Mouse (Mus musculus) megakaryocyte, embryonic 14.5 days (primary cell): ENCODE data around the gene Usp32. TPM values are rescaled to one million over a fixed set of nuclear protein-coding genes. Genes with fewer than 3 reads are reported as not detected.

Experiments
- H3K27me3 ChIP-seq: replicated peaks from 2 replicates; pipeline ENCODE3; 2012; ENCODE audit warnings: inconsistent platforms
- H3K36me3 ChIP-seq: replicated peaks from 2 replicates; pipeline ENCODE3; 2012; ENCODE audit warnings: low read length, inconsistent platforms, mixed read lengths
- H3K4me1 ChIP-seq: 2 replicates; pipeline ENCODE4 v1.6.1; 2012; ENCODE audit warnings: inconsistent platforms
- H3K4me3 ChIP-seq: replicated peaks from 2 replicates; pipeline ENCODE3; 2012; ENCODE audit warnings: moderate library complexity, mild to moderate bottlenecking, inconsistent platforms
- H3K9me3 ChIP-seq: 2 replicates; pipeline ENCODE4 v1.6.1; 2012; ENCODE audit warnings: inconsistent platforms
- FLI1 ChIP-seq: IDR thresholded peaks from 2 replicates; pipeline ENCODE4 v1.6.1; 2012; ENCODE audit warnings: low read length, inconsistent platforms, mixed read lengths
- GATA1 ChIP-seq: IDR thresholded peaks from 3 replicates; pipeline ENCODE4 v1.6.1; 2012; ENCODE audit warnings: mixed read lengths, low read length, inconsistent platforms, borderline replicate concordance
- polyA plus RNA-seq: library from polyadenylated mRNA; stranded (reverse); fragments of >175 nt; gene quantifications from 2 replicates; pipeline ENCODE4 v1.2.3, GENCODE M21; 2012; ENCODE audit warnings: low replicate concordance; ENCODE audit not compliant: insufficient read depth

The Usp32 gene
- polyA plus RNA-seq, 1 experiment = 5.5 TPM

DNA sequence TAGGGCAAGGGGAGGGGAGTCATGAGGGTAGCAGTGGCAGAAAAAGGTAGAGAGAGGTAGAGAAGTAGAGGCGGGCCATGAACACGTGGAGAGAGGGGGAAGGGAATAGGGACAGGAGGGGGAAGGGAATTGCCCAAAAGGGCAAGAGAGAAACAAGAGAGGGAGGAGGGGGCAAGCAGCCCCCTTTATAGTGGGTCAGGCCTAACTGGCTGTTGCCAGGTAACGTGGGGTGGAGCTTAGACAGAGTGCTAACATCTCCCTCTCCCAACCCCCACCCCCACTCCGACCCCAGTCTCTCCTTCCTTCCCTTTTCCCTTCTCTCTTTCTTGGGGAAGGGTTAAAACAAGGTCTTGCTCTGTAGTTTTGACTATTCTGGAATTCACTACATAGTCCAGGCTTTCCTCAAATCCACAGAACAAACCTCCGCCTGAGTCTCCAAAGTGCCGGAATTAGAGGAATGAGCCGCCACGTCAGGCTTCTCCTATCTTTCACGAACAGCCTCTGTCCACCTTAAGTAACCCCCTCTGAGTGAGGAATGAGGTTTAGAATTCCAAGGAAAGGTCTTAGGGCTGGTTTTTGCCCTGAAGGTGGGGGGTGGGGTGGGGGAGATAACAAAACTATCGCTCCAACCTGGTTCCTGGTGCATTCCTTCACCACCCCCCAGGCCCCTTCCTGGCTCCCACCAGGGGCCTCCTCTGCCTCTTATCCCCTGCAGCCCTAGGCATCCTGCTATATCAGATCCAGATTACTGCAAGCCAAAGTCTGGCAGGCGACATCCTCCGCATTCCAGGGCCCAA, 195.1 kb downstream of the Usp32 start:
- H3K27me3 ChIP-seq = peaks cover 69% of the 10 kb centered on the region
- no peaks in the 10 kb centered on the region for H3K36me3 ChIP-seq
- TF ChIP-seq GATA1 (no peak), FLI1 (no peak)
- H3K9me3 ChIP-seq = peaks cover 13% of the 10 kb centered on the region
- H3K4me1 ChIP-seq = peaks cover 5% of the 10 kb centered on the region
- H3K4me3 ChIP-seq = no peak overlapping the region

DNA sequence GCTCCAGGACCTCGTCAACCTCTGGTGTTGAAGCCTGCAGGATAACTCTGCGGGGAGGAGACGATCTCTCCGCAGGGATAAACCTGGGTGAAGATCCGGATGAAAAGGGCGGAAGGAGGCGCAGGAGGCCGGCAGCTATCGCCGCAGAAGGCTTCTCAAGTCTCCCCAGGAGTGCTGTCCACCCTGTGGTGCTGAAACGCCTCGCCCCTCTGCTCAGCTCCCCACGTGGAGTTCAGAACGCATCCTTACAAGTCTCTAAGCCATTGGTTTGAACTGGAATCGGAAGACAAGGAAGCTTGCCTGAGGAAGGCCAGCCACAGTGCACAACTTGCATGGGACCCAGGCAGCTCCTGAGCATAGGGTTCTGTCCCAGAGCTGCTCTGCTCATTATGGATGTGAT, 196.0 kb downstream of the Usp32 start:
- peaks cover 13% of the 10 kb centered on the region for H3K9me3 ChIP-seq
- no peak for TF ChIP-seq GATA1
- no peak for TF ChIP-seq FLI1
- H3K4me1 ChIP-seq = peaks cover 5% of the 10 kb centered on the region
- no peak overlapping the region for H3K4me3 ChIP-seq
- no peaks in the 10 kb centered on the region for H3K36me3 ChIP-seq
- peaks cover 63% of the 10 kb centered on the region for H3K27me3 ChIP-seq

DNA sequence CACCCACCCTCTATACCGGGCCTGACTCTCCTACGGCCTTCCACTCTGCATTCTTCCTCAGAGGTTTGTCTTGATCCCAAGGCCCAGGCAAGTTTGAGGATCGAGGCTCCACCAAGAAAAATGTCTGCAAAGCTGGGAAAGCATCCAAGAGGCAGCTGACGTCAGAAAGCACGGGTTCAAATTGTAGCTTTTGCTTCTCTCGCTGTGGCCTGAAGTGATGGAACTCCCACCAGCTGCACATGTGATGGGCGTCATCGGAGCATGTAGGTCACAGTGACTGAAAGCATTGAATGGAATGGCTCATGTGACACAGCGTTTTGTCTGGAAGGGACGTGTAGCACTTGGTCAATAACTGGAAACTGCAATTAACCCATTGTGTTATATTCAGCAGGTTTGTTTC, 199.8 kb downstream of the Usp32 start:
- Histone ChIP-seq H3K36me3 (no peaks in the 10 kb centered on the region), H3K27me3 (peaks cover 53% of the 10 kb centered on the region), H3K9me3 (no peaks in the 10 kb centered on the region), H3K4me1 (peaks cover 5% of the 10 kb centered on the region), H3K4me3 (no peak overlapping the region)
- TF ChIP-seq FLI1 (no peak), GATA1 (no peak)

DNA sequence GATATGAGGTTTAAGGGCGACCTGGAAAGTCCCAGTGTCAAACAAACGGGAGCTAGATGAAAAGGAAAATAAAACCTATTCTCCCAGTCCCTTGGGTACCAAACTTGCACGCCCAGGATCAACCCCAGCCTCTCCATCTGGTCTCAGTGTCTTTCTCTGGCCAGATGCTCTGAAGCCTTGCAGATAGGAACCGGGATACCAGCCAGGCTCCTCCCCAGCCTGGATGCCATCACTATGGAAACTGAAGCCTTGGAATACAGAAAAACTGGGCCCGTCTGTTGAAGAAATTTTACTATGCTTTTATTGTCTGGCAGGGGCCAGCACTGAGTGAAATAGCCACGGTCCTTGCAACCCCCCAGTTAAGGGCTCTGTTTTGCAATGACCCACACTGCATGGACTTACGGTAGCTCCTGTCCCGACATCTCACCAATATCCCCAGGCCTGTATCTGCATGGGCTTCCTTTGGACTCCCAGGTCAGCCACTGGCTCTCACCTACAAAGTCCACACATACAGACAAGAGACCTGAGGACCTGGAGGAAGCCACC, 200.4 kb downstream of the Usp32 start:
- Histone ChIP-seq H3K4me3 (no peak overlapping the region), H3K9me3 (no peaks in the 10 kb centered on the region), H3K27me3 (peaks cover 53% of the 10 kb centered on the region), H3K4me1 (peaks cover 5% of the 10 kb centered on the region), H3K36me3 (no peaks in the 10 kb centered on the region)
- TF ChIP-seq FLI1 = no peak
- no peak for TF ChIP-seq GATA1

Other genes starting within 250 kb of the Usp32 start
- 0.40 TPM in 1 of 2 replicates, not detected in the other for gene Znhit3, start 223.8 kb downstream of the Usp32 start, polyA plus RNA-seq
- gene Car4, start 182.4 kb downstream of the Usp32 start, polyA plus RNA-seq = not detected in 2 replicates
- gene 1700125H20Rik, start 30.2 kb upstream of the Usp32 start, polyA plus RNA-seq = not detected in 2 replicates
- gene Appbp2, start 95.0 kb upstream of the Usp32 start, polyA plus RNA-seq = 1.4 and 2.7 TPM in 2 replicates
- gene Ppm1d, start 171.1 kb upstream of the Usp32 start, polyA plus RNA-seq = 5.2 and 5.9 TPM in 2 replicates
- 212 and 383 TPM in 2 replicates for gene Bcas3, start 213.0 kb upstream of the Usp32 start, polyA plus RNA-seq